Mouse (Mus musculus) heart, postnatal 0 days (tissue): Measurements from ENCODE around the gene Kirrel.

Experiments used
- CTCF ChIP-seq: IDR thresholded peaks from 2 replicates; pipeline ENCODE4 v1.5.1; 2016; ENCODE audit warnings: antibody characterized with exemption, control low read depth, low read depth
- EP300 ChIP-seq: IDR thresholded peaks from 2 replicates; pipeline ENCODE4 v1.6.1; 2016; ENCODE audit warnings: antibody characterized with exemption, low read depth

- no peak for TF ChIP-seq EP300
- no peak for TF ChIP-seq CTCF
Measured at GRCm38 (mm10) chr3:87079751-87080150, 94.8 kb downstream of the Kirrel start.
